Mouse (Mus musculus): ENCODE measurements at regions not wholly inside any gene's neighbourhood (a gene's known extent, or its start where the extent isn't known, plus 50 kb on each side); places are given as distances from the start of the nearest gene placed in this dataset.

GRCm38 (mm10) chr15:27326549-27326876, 140.0 kb upstream of the Ank start:
- H3K27me3 ChIP-seq (ENCODE audit: control insufficient read depth, insufficient read depth, low read depth, low read length), result no peaks in the 10 kb centered on the region
- H3K9ac ChIP-seq (ENCODE audit: low read length), result no peak overlapping the region
- no peak overlapping the region for H3K27ac ChIP-seq (ENCODE audit: low read length)
- no peaks in the 10 kb centered on the region for H3K4me1 ChIP-seq (replicated peaks; ENCODE audit: control insufficient read depth, insufficient read depth, low read length)
- no peak overlapping the region for H3K4me2 ChIP-seq (ENCODE audit: low read depth, low read length)
- no peaks in the 10 kb centered on the region for H3K9me3 ChIP-seq (ENCODE audit: control insufficient read depth, low read length)
- 54% methylated on average over 5 of the region's 5 CpGs for WGBS
- no peaks in the 10 kb centered on the region for H3K36me3 ChIP-seq (ENCODE audit: control insufficient read depth, insufficient read depth, low read length)
- H3K4me3 ChIP-seq (ENCODE audit: low read length), result no peak overlapping the region
- ATAC-seq (ENCODE audit: low read depth), result no peak

- Histone ChIP-seq H3K27me3 (ENCODE audit: control insufficient read depth, insufficient read depth, low read depth, low read length) (no peaks in the 10 kb centered on the region), H3K4me2 (ENCODE audit: low read depth, low read length) (no peak overlapping the region), H3K27ac (ENCODE audit: low read length) (no peak overlapping the region), H3K9me3 (ENCODE audit: control insufficient read depth, low read length) (no peaks in the 10 kb centered on the region), H3K36me3 (ENCODE audit: control insufficient read depth, insufficient read depth, low read length) (no peaks in the 10 kb centered on the region), H3K4me3 (ENCODE audit: low read length) (no peak overlapping the region), H3K4me1 (replicated peaks; ENCODE audit: control insufficient read depth, insufficient read depth, low read length) (no peaks in the 10 kb centered on the region), H3K9ac (ENCODE audit: low read length) (no peak overlapping the region)
- 80% methylated on average over 5 of the region's 5 CpGs for WGBS
- ATAC-seq (ENCODE audit: low read depth), result no peak
Measured at GRCm38 (mm10) chr15:27327744-27328143, 138.7 kb upstream of the Ank start.

- 84% methylated on average over 2 of the region's 2 CpGs for WGBS
- ATAC-seq (ENCODE audit: low read depth), result no peak
Measured at GRCm38 (mm10) chr15:27328441-27328840, 138.0 kb upstream of the Ank start.

GRCm38 (mm10) chr15:27340070-27340469, 126.4 kb upstream of the Ank start:
- Histone ChIP-seq H3K4me1 (replicated peaks; ENCODE audit: control insufficient read depth, insufficient read depth, low read length) (no peaks in the 10 kb centered on the region), H3K9ac (ENCODE audit: low read length) (no peak overlapping the region), H3K36me3 (ENCODE audit: control insufficient read depth, insufficient read depth, low read length) (no peaks in the 10 kb centered on the region), H3K9me3 (ENCODE audit: control insufficient read depth, low read length) (no peaks in the 10 kb centered on the region), H3K4me2 (ENCODE audit: low read depth, low read length) (no peak overlapping the region), H3K4me3 (ENCODE audit: low read length) (no peak overlapping the region), H3K27ac (ENCODE audit: low read length) (no peak overlapping the region), H3K27me3 (ENCODE audit: control insufficient read depth, insufficient read depth, low read depth, low read length) (no peaks in the 10 kb centered on the region)
- ATAC-seq (ENCODE audit: low read depth), result no peak
- 59% methylated on average over 4 of the region's 4 CpGs for WGBS

More at GRCm38 (mm10) chr15:27328441-27328840, 138.0 kb upstream of the Ank start:
- H3K9me3 ChIP-seq (ENCODE audit: control insufficient read depth, low read length), result no peaks in the 10 kb centered on the region
- no peaks in the 10 kb centered on the region for H3K27me3 ChIP-seq (ENCODE audit: control insufficient read depth, insufficient read depth, low read depth, low read length)
- no peaks in the 10 kb centered on the region for H3K36me3 ChIP-seq (ENCODE audit: control insufficient read depth, insufficient read depth, low read length)
- no peak overlapping the region for H3K27ac ChIP-seq (ENCODE audit: low read length)
- no peak overlapping the region for H3K4me3 ChIP-seq (ENCODE audit: low read length)
- H3K4me1 ChIP-seq (replicated peaks; ENCODE audit: control insufficient read depth, insufficient read depth, low read length), result no peaks in the 10 kb centered on the region
- no peak overlapping the region for H3K9ac ChIP-seq (ENCODE audit: low read length)
- no peak overlapping the region for H3K4me2 ChIP-seq (ENCODE audit: low read depth, low read length)

- Histone ChIP-seq H3K27me3 (ENCODE audit: control insufficient read depth, insufficient read depth, low read depth, low read length) (no peaks in the 10 kb centered on the region), H3K36me3 (ENCODE audit: control insufficient read depth, insufficient read depth, low read length) (no peaks in the 10 kb centered on the region), H3K4me3 (ENCODE audit: low read length) (no peak overlapping the region), H3K9me3 (ENCODE audit: control insufficient read depth, low read length) (no peaks in the 10 kb centered on the region), H3K4me2 (ENCODE audit: low read depth, low read length) (no peak overlapping the region), H3K9ac (ENCODE audit: low read length) (no peak overlapping the region), H3K4me1 (replicated peaks; ENCODE audit: control insufficient read depth, insufficient read depth, low read length) (no peaks in the 10 kb centered on the region), H3K27ac (ENCODE audit: low read length) (no peak overlapping the region)
- 57% methylated on average over 5 of the region's 5 CpGs for WGBS
- ATAC-seq (ENCODE audit: low read depth), result no peak
Measured at GRCm38 (mm10) chr15:27341518-27341976, 124.9 kb upstream of the Ank start.

GRCm38 (mm10) chr15:27358441-27358840, 108.0 kb upstream of the Ank start:
- no peaks in the 10 kb centered on the region for H3K36me3 ChIP-seq (ENCODE audit: control insufficient read depth, insufficient read depth, low read length)
- H3K27ac ChIP-seq (ENCODE audit: low read length), result no peak overlapping the region
- 39% methylated on average over 6 of the region's 6 CpGs for WGBS
- H3K27me3 ChIP-seq (ENCODE audit: control insufficient read depth, insufficient read depth, low read depth, low read length), result no peaks in the 10 kb centered on the region
- no peak for ATAC-seq (ENCODE audit: low read depth)
- H3K4me3 ChIP-seq (ENCODE audit: low read length), result no peak overlapping the region
- H3K4me1 ChIP-seq (replicated peaks; ENCODE audit: control insufficient read depth, insufficient read depth, low read length), result no peaks in the 10 kb centered on the region
- H3K9me3 ChIP-seq (ENCODE audit: control insufficient read depth, low read length), result no peaks in the 10 kb centered on the region
- no peak overlapping the region for H3K9ac ChIP-seq (ENCODE audit: low read length)
- no peak overlapping the region for H3K4me2 ChIP-seq (ENCODE audit: low read depth, low read length)

- no peak overlapping the region for H3K4me3 ChIP-seq (ENCODE audit: low read length)
- no peaks in the 10 kb centered on the region for H3K27me3 ChIP-seq (ENCODE audit: control insufficient read depth, insufficient read depth, low read depth, low read length)
- ATAC-seq (ENCODE audit: low read depth), result no peak
- H3K36me3 ChIP-seq (ENCODE audit: control insufficient read depth, insufficient read depth, low read length), result no peaks in the 10 kb centered on the region
- H3K4me1 ChIP-seq (replicated peaks; ENCODE audit: control insufficient read depth, insufficient read depth, low read length), result no peaks in the 10 kb centered on the region
- no peaks in the 10 kb centered on the region for H3K9me3 ChIP-seq (ENCODE audit: control insufficient read depth, low read length)
- no peak overlapping the region for H3K4me2 ChIP-seq (ENCODE audit: low read depth, low read length)
- H3K9ac ChIP-seq (ENCODE audit: low read length), result no peak overlapping the region
- 50% methylated on average over 1 of the region's 1 CpGs for WGBS
- no peak overlapping the region for H3K27ac ChIP-seq (ENCODE audit: low read length)
Measured at GRCm38 (mm10) chr15:27359271-27359670, 107.2 kb upstream of the Ank start.

- Histone ChIP-seq H3K36me3 (ENCODE audit: control insufficient read depth, insufficient read depth, low read length) (no peaks in the 10 kb centered on the region), H3K9ac (ENCODE audit: low read length) (no peak overlapping the region), H3K27ac (ENCODE audit: low read length) (no peak overlapping the region), H3K4me2 (ENCODE audit: low read depth, low read length) (no peak overlapping the region), H3K9me3 (ENCODE audit: control insufficient read depth, low read length) (no peaks in the 10 kb centered on the region), H3K27me3 (ENCODE audit: control insufficient read depth, insufficient read depth, low read depth, low read length) (no peaks in the 10 kb centered on the region), H3K4me3 (ENCODE audit: low read length) (no peak overlapping the region), H3K4me1 (replicated peaks; ENCODE audit: control insufficient read depth, insufficient read depth, low read length) (no peaks in the 10 kb centered on the region)
- ATAC-seq (ENCODE audit: low read depth), result no peak
- WGBS, result 50% methylated on average over 1 of the region's 1 CpGs
Measured at GRCm38 (mm10) chr15:27374517-27374916, 92.0 kb upstream of the Ank start.

- no peak overlapping the region for H3K4me2 ChIP-seq (ENCODE audit: low read depth, low read length)
Measured at GRCm38 (mm10) chr15:27378601-27379094, 87.8 kb upstream of the Ank start.

GRCm38 (mm10) chr15:27380436-27380945, 86.0 kb upstream of the Ank start:
- WGBS, result 72% methylated on average over 4 of the region's 4 CpGs
- Histone ChIP-seq H3K4me1 (replicated peaks; ENCODE audit: control insufficient read depth, insufficient read depth, low read length) (no peaks in the 10 kb centered on the region), H3K27ac (ENCODE audit: low read length) (no peak overlapping the region), H3K4me2 (ENCODE audit: low read depth, low read length) (no peak overlapping the region), H3K9ac (ENCODE audit: low read length) (no peak overlapping the region), H3K36me3 (ENCODE audit: control insufficient read depth, insufficient read depth, low read length) (no peaks in the 10 kb centered on the region), H3K4me3 (ENCODE audit: low read length) (no peak overlapping the region), H3K27me3 (ENCODE audit: control insufficient read depth, insufficient read depth, low read depth, low read length) (no peaks in the 10 kb centered on the region), H3K9me3 (ENCODE audit: control insufficient read depth, low read length) (no peaks in the 10 kb centered on the region)
- no peak for ATAC-seq (ENCODE audit: low read depth)

More at GRCm38 (mm10) chr15:27378601-27379094, 87.8 kb upstream of the Ank start:
- Histone ChIP-seq H3K9me3 (ENCODE audit: control insufficient read depth, low read length) (no peaks in the 10 kb centered on the region), H3K27ac (ENCODE audit: low read length) (no peak overlapping the region), H3K4me3 (ENCODE audit: low read length) (no peak overlapping the region), H3K9ac (ENCODE audit: low read length) (no peak overlapping the region), H3K27me3 (ENCODE audit: control insufficient read depth, insufficient read depth, low read depth, low read length) (no peaks in the 10 kb centered on the region), H3K36me3 (ENCODE audit: control insufficient read depth, insufficient read depth, low read length) (no peaks in the 10 kb centered on the region), H3K4me1 (replicated peaks; ENCODE audit: control insufficient read depth, insufficient read depth, low read length) (no peaks in the 10 kb centered on the region)
- no peak for ATAC-seq (ENCODE audit: low read depth)
- 79% methylated on average over 3 of the region's 3 CpGs for WGBS
